Mouse (Mus musculus): ENCODE results near the gene Trpm4. TPM values are rescaled to one million over a fixed set of nuclear protein-coding genes. Genes with fewer than 3 reads are reported as not detected.
A peak's percentile ranks its signal among the peaks of the same experiment; 100 is the strongest.

The Trpm4 gene
- polyA plus RNA-seq, 1 experiment from 2014 or later: 14.2 TPM

DNA sequence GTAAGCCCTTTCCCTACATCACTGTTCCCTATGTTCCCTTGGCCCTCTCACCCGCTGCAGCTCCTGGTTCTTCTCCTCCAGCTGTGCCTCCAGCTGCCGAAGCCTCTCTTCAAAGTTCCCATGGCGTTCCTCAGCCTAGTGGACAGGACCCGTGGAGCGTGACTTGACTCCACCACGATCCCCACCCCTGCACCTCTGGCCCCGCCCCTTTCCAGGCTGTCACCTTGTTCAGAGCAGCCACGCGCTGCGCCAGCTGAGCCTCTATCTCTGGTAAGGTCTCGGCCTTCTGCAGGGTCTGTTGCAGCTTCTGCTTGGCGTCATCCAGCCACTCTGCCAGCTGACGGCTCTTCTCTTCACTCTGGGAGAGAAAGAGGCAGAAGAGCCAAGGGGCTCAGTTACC, 22.5 kb upstream of the Trpm4 start:
- no peak for ATAC-seq
- Histone ChIP-seq H3K4me2 (ENCODE audit: low read length) (no peak overlapping the region), H3K4me1 (ENCODE audit: control insufficient read depth, insufficient read depth, low read depth, low read length) (peaks cover 1% of the 10 kb centered on the region; the same call in 1 of the 2 replicates), H3K36me3 (ENCODE audit: control insufficient read depth, insufficient read depth, low read length) (peaks cover 23% of the 10 kb centered on the region), H3K9ac (ENCODE audit: low read depth, low read length) (no peak overlapping the region), H3K27ac (ENCODE audit: low read depth, low read length) (no peak overlapping the region), H3K27me3 (replicated peaks; ENCODE audit: control insufficient read depth, insufficient read depth, low read length) (no peaks in the 10 kb centered on the region), H3K4me3 (ENCODE audit: low read length) (no peak overlapping the region), H3K9me3 (ENCODE audit: control insufficient read depth, low read length) (no peaks in the 10 kb centered on the region)
- WGBS: 59% methylated on average over 13 of the region's 13 CpGs

DNA sequence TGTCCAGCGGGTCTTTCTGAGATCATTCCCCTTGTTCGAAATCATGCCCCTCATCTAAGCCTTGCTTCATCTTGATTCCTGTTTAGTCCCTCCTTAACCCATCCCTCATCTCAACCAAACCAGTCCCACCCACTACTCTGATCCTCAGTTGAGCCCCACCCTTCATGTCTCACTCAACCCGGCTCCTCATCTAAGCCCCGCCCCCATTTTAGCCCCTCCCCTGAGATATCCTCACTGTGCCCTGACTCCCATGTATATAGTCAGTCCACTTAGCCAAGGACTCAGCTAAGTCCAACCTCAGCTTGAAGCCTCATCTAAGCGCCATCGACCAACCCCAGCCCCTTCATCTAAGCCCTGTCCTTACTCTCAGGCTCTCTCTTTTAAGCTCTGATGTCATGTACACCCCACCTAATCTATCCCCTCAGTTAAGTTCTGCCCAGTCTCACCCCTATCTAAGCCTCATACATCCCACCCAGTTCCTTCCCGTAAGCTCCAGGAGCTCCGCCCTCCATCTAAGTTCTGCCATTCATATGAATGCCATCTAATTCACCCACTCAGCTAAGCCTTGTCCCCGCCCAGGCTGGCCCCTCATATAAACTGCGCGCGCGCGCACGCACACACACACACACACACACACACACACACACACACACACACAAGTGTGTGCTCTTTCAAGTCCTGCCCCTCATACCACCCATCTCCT, 21.9 kb upstream of the Trpm4 start:
- H3K27me3 ChIP-seq (replicated peaks; ENCODE audit: control insufficient read depth, insufficient read depth, low read length): no peaks in the 10 kb centered on the region
- peaks cover 23% of the 10 kb centered on the region for H3K36me3 ChIP-seq (ENCODE audit: control insufficient read depth, insufficient read depth, low read length)
- no peak overlapping the region for H3K27ac ChIP-seq (ENCODE audit: low read depth, low read length)
- H3K9me3 ChIP-seq (ENCODE audit: control insufficient read depth, low read length): no peaks in the 10 kb centered on the region
- WGBS: 81% methylated on average over 15 of the region's 15 CpGs
- no peak for ATAC-seq
- no peak overlapping the region for H3K9ac ChIP-seq (ENCODE audit: low read depth, low read length)
- H3K4me1 ChIP-seq (ENCODE audit: control insufficient read depth, insufficient read depth, low read depth, low read length): no peaks in the 10 kb centered on the region
- no peak overlapping the region for H3K4me3 ChIP-seq (ENCODE audit: low read length)
- no peak overlapping the region for H3K4me2 ChIP-seq (ENCODE audit: low read length)

DNA sequence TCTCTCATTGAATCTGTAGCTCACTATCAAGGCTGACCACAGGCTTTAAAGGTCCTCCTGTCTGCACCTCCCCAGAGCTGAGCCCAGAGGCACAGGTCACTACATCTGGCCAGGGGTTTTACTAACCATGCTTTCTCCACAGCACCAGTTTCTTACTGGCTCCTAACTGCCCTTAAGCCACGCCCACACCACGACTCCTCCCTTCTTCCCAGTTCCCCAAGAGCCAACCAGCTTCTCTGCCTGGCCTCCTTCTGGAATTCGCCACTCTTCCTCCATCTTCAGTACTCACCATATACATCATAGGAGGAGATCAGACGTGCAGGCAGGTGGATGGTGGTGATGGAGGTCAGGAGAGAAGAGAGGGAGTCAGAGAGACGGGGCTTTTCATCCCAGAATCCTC, 19.5 kb upstream of the Trpm4 start:
- Histone ChIP-seq H3K9ac (ENCODE audit: low read depth, low read length) (no peak overlapping the region), H3K4me2 (ENCODE audit: low read length) (no peak overlapping the region), H3K4me3 (ENCODE audit: low read length) (no peak overlapping the region), H3K27ac (ENCODE audit: low read depth, low read length) (no peak overlapping the region), H3K4me1 (ENCODE audit: control insufficient read depth, insufficient read depth, low read depth, low read length) (no peaks in the 10 kb centered on the region), H3K36me3 (ENCODE audit: control insufficient read depth, insufficient read depth, low read length) (peaks cover 32% of the 10 kb centered on the region), H3K9me3 (ENCODE audit: control insufficient read depth, low read length) (no peaks in the 10 kb centered on the region), H3K27me3 (replicated peaks; ENCODE audit: control insufficient read depth, insufficient read depth, low read length) (no peaks in the 10 kb centered on the region)
- whole genome bisulfite sequencing: 21% methylated on average over 5 of the region's 5 CpGs
- ATAC-seq: no peak

DNA sequence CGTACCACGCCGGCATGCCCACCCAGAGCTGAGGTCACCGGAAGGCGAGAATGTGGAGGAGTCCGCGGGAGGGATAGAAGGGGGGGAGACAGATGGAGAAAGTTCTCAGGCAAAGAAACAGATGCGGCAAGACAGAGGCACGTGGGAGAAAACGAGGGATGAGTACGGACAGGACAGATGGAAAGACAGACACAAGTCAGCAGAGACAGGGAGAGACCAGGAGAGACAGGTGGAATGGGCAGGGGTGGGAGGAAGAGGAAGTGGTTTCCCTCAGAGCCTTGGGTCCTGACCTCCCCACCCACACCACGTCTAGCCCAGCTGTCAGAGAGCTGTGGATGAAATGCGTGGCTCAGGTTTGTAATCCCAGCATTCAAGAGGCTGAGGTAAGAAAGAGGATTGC, 13.3 kb upstream of the Trpm4 start:
- H3K4me2 ChIP-seq (ENCODE audit: low read length): no peak overlapping the region
- 76% methylated on average over 13 of the region's 13 CpGs for WGBS
- H3K9ac ChIP-seq (ENCODE audit: low read depth, low read length): no peak overlapping the region
- H3K36me3 ChIP-seq (ENCODE audit: control insufficient read depth, insufficient read depth, low read length): peaks cover 37% of the 10 kb centered on the region
- H3K4me1 ChIP-seq (ENCODE audit: control insufficient read depth, insufficient read depth, low read depth, low read length): no peaks in the 10 kb centered on the region
- no peaks in the 10 kb centered on the region for H3K9me3 ChIP-seq (ENCODE audit: control insufficient read depth, low read length)
- H3K27ac ChIP-seq (ENCODE audit: low read depth, low read length): no peak overlapping the region
- ATAC-seq: no peak
- H3K27me3 ChIP-seq (replicated peaks; ENCODE audit: control insufficient read depth, insufficient read depth, low read length): no peaks in the 10 kb centered on the region
- H3K4me3 ChIP-seq (ENCODE audit: low read length): no peak overlapping the region

DNA sequence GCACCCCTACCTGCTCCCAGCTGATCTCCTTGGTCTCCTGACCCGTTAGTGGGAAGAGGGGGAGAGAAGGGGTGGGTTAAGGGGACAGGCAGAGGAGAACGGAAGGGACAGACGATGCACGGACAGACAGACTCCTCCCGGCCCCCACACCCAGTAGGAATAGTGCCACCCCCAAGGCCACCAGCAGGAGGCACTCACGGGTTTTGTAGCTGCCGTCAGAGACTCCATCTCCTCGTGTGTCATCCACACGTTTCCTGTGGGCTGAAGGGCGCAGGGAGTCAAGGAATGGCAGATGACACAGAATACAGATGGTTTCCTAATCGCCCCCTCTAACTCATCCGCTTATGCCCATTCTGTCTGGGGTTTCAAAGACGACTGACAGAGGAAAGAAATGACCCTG, 10.0 kb upstream of the Trpm4 start:
- no peak for ATAC-seq
- H3K9me3 ChIP-seq (ENCODE audit: control insufficient read depth, low read length): no peaks in the 10 kb centered on the region
- H3K4me3 ChIP-seq (ENCODE audit: low read length): no peak overlapping the region
- H3K27me3 ChIP-seq (replicated peaks; ENCODE audit: control insufficient read depth, insufficient read depth, low read length): no peaks in the 10 kb centered on the region
- no peak overlapping the region for H3K4me2 ChIP-seq (ENCODE audit: low read length)
- 32% methylated on average over 13 of the region's 13 CpGs for WGBS
- peaks cover 29% of the 10 kb centered on the region for H3K36me3 ChIP-seq (ENCODE audit: control insufficient read depth, insufficient read depth, low read length)
- H3K4me1 ChIP-seq (ENCODE audit: control insufficient read depth, insufficient read depth, low read depth, low read length): peaks cover 11% of the 10 kb centered on the region
- H3K27ac ChIP-seq (ENCODE audit: low read depth, low read length): no peak overlapping the region
- H3K9ac ChIP-seq (ENCODE audit: low read depth, low read length): no peak overlapping the region

DNA sequence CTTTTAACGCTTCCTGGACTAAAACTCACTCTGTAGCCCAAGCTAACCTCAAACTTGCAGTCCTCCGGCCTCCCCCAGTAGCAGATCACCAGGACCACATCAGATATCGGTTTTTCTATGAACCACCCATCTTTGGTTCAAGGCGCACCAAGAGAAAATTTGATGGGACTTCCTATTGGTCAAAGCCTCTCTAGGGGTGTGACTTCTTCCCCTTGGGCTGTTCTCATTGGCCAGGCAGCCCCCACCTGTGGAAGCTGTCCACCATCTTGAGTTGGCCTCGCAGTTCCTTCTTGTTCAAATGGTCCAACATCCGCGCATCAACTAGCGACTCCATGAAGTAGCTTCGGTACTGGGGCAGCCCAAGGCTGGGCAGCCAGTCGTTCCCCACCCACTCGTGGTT, 8.5 kb upstream of the Trpm4 start:
- ATAC-seq: no peak
- Histone ChIP-seq H3K4me3 (ENCODE audit: low read length) (no peak overlapping the region), H3K27ac (ENCODE audit: low read depth, low read length) (no peak overlapping the region), H3K27me3 (replicated peaks; ENCODE audit: control insufficient read depth, insufficient read depth, low read length) (no peaks in the 10 kb centered on the region; the same call in 1 of the 2 replicates), H3K4me1 (ENCODE audit: control insufficient read depth, insufficient read depth, low read depth, low read length) (peaks cover 11% of the 10 kb centered on the region), H3K36me3 (ENCODE audit: control insufficient read depth, insufficient read depth, low read length) (peaks cover 14% of the 10 kb centered on the region), H3K9ac (ENCODE audit: low read depth, low read length) (no peak overlapping the region), H3K4me2 (ENCODE audit: low read length) (no peak overlapping the region), H3K9me3 (ENCODE audit: control insufficient read depth, low read length) (no peaks in the 10 kb centered on the region)
- WGBS: 92% methylated on average over 11 of the region's 11 CpGs

DNA sequence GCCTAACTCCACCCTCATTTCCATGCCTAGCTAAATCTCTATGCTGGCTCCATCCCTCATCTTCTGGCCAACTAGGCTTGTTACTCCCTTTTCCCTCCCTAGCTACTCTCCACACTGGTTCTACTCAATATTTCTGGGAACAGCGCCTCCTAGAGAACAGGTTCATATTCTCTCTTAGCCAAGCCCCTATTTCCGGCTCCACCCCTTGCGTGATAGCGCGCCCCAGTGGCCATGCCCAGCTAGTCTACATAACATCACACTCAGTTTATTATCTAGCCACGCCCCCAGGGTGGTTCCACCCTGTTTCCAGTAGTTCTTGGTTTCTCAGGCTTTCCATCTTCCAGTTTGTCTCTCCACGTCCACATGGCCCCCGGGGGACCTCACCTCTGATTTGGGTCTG, 7.7 kb upstream of the Trpm4 start:
- ATAC-seq: no peak; the same call in 1 of the 2 replicates
- Histone ChIP-seq H3K4me2 (ENCODE audit: low read length) (no peak overlapping the region), H3K27ac (ENCODE audit: low read depth, low read length) (no peak overlapping the region), H3K9ac (ENCODE audit: low read depth, low read length) (no peak overlapping the region), H3K4me3 (ENCODE audit: low read length) (no peak overlapping the region), H3K4me1 (ENCODE audit: control insufficient read depth, insufficient read depth, low read depth, low read length) (peaks cover 11% of the 10 kb centered on the region), H3K36me3 (ENCODE audit: control insufficient read depth, insufficient read depth, low read length) (peaks cover 8% of the 10 kb centered on the region), H3K9me3 (ENCODE audit: control insufficient read depth, low read length) (no peaks in the 10 kb centered on the region), H3K27me3 (replicated peaks; ENCODE audit: control insufficient read depth, insufficient read depth, low read length) (no peaks in the 10 kb centered on the region; the same call in 1 of the 2 replicates)
- WGBS: 4% methylated on average over 8 of the region's 8 CpGs

DNA sequence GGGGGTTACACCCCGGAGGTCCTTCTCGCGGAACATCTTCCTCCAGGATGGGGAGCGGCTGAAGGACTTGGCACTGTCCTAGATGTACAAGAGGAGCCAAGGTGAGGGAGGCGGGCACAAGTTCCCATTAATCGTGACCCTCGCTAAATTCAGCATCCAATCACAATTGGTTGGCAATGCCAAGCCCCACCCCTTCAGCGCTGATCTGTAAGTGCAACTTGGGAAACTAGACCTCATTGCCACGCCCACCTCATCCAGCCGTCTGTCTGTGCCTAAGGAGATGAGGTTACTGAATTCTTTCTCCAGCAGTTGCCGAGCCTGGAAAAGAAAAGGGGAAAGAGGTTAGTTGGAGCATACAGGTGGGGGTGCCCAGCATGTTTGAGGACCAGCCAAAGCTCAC, 7.1 kb upstream of the Trpm4 start:
- H3K4me3 ChIP-seq (ENCODE audit: low read length): no peak overlapping the region
- H3K36me3 ChIP-seq (ENCODE audit: control insufficient read depth, insufficient read depth, low read length): peaks cover 3% of the 10 kb centered on the region
- no peaks in the 10 kb centered on the region for H3K9me3 ChIP-seq (ENCODE audit: control insufficient read depth, low read length)
- H3K27ac ChIP-seq (ENCODE audit: low read depth, low read length): no peak overlapping the region
- no peak overlapping the region for H3K9ac ChIP-seq (ENCODE audit: low read depth, low read length)
- H3K4me2 ChIP-seq (ENCODE audit: low read length): peak overlapping the region; percentile 71
- H3K27me3 ChIP-seq (replicated peaks; ENCODE audit: control insufficient read depth, insufficient read depth, low read length): no peaks in the 10 kb centered on the region; the same call in 1 of the 2 replicates
- WGBS: 13% methylated on average over 11 of the region's 11 CpGs
- H3K4me1 ChIP-seq (ENCODE audit: control insufficient read depth, insufficient read depth, low read depth, low read length): peaks cover 11% of the 10 kb centered on the region
- no peak for ATAC-seq

DNA sequence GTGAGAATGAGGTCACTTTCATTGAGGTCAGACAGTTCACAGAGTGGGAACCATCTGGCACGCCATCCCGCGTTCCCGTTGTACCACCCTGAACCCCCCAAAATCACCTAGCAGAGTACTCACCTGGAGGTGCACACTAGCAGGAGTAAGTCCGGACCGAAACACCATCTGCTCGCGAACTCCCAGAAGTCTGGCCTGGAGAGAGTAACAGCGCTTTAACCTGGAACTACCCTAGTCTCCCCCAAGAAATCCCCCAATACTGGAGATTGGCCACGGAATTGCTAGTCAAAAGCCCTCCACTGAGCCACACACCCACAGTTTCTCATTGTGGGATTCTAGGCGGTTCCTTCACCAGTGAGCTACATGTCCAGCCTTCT, 6.5 kb upstream of the Trpm4 start:
- Histone ChIP-seq H3K9ac (ENCODE audit: low read depth, low read length) (peak overlapping the region; percentile 70), H3K4me3 (ENCODE audit: low read length) (peak overlapping the region; percentile 45), H3K9me3 (ENCODE audit: control insufficient read depth, low read length) (no peaks in the 10 kb centered on the region), H3K4me1 (ENCODE audit: control insufficient read depth, insufficient read depth, low read depth, low read length) (peaks cover 11% of the 10 kb centered on the region), H3K4me2 (ENCODE audit: low read length) (peak overlapping the region; percentile 71), H3K27ac (ENCODE audit: low read depth, low read length) (no peak overlapping the region), H3K36me3 (ENCODE audit: control insufficient read depth, insufficient read depth, low read length) (no peaks in the 10 kb centered on the region; the same call in 1 of the 2 replicates), H3K27me3 (replicated peaks; ENCODE audit: control insufficient read depth, insufficient read depth, low read length) (no peaks in the 10 kb centered on the region; the same call in 1 of the 2 replicates)
- no peak for ATAC-seq
- 8% methylated on average over 11 of the region's 11 CpGs for WGBS
